Mouse (Mus musculus) ovary, postnatal 10 days (tissue): ENCODE measurements around the gene Ccdc22.

Source experiments
- DNase-seq: peaks from one replicate; pipeline ENCODE4 v3.0.0; 2022; ENCODE audit warnings: low spot score

Ccdc22 gene

DNA sequence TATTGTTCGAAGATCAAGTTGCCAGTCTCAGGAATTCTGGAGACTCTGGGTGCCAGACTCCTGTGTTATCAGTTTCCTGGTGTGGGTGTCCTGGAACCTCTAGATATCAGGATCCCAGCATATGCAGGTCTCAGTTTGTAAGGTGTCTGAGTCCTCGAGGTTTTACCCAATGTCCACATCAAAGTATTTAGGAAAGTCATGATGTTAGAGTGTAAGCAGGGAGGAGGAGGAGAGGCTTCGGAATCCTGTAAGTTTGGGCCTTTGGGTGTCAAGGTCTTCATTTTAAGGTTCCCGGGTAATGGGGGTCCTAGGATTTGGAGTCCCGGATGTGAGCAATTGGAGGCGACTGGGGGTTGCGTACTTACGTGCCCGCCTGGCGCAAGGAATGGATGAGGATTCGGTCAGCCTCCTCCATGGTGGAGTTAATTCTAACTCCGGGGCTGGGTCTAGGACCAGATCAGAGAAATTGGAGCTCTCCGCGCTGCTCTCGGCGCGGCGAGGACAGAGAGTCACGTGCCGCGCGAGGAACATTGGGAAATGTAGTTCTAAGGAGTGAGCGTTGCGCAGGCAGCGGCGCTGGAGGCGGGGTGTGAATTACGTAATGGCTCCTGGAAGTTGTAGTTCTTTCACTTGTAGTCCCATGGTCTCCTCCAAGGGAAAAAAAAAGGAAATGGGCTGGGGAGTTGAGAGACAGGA lies at the start of gene Ccdc22:
TSS of gene Ccdc22 (minus strand) at position 639 of the 696 bp plus-strand sequence.
- DNase-seq: peak; percentile 33

DNA sequence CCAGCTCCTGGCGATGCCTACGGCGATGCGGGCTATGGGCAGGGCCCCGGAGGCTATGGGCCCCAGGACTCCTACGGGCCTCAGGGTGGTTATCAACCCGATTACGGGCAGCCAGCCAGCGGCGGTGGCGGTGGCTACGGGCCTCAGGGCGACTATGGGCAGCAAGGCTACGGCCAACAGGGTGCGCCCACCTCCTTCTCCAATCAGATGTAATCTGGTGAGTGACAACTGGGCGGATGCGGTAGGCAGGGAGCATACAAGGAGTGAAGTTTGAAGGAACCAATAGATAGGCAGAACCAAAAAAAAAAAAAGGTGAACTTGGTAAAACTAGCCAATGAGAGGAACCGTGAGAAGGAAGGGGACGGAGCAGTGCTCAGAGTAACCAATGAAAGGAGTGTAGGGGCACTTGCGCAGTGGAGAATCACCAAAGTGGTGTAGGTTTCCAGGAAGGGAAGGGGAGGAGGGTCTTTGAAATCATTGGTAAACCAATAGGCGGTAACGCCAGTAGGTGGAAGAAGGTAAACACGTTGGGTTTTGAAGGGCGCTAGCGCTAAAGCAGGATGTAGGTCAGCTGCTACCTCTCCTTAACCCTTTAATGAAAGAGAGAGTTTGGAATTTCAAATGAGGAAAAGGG lies 43.5 kb upstream of the Ccdc22 start:
- peak; percentile 45 for DNase-seq

DNA sequence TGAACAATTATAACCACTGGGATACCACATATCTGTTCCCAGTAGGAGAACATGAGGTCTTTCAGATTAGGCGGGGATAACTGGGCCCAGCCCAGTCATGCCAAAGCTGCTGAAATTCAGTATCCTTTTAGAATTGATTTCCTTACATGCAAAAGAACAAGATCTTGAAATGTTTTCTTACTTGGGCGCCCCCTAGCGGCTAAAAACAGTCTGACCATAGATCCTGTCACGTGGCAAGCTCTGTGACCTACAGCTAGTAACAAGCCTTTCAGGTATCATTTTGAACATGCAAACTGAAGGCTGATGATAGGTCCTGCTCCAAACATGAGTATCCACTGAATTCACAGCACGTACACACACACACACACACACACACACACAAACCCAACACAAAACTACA lies 40.0 kb upstream of the Ccdc22 start:
- peak; percentile 52 for DNase-seq

DNA sequence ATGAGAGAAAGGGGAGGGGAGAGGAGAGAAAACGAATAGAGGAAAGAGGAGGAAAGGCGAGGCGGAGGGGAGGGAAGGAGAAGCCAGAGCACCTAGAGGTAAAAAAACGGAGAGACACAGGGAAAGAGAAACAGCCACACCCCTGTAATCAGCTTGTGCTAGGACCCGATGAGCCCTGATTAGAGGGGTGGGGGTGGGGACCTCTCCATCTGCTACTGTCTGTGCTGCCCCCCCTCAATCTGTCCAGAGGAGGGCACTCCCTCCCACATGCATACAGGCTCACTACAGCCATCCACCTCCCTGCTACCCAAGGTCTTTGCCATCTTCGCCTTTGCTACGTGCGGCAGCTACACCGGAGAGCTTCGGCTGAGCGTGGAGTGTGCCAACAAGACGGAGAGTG lies 35.5 kb upstream of the Ccdc22 start:
- no peak for DNase-seq

DNA sequence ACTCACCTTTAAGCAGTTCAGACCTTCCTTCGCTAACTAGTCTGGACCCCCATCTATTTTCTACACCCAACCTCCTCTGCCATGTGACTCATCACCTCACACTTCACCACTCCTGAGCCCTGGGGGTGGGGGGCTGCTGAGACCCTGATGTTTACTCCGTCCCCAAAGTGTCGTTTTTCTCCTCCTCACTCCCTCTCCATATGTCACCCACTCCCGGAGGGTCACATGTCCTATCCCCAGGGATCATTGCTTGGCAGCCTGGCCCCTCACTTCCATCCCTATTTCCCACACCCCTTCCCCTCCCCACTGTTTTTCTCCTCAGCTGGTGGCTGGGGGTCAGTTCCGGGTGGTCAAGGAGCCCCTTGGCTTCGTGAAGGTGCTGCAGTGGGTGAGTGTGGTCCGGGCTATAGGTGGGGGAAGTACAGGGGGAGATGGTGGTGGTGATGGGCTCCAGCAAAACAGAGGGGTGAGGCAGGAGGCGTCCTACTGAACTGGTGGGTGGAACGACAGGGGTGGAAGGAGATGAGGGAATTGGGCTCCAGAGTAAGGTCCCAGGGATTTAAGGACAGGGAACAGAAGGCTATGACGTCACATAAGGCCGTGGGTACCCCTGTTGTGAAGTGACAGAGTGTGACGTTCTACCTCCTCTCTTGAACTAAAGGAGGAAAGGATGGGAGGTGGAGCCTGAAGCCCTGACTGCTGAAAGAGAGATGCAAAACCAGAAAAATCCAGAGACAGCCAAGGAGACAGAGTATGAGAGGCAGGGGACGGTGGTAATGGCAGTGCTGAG lies 34.4 kb upstream of the Ccdc22 start:
- DNase-seq: no peak

DNA sequence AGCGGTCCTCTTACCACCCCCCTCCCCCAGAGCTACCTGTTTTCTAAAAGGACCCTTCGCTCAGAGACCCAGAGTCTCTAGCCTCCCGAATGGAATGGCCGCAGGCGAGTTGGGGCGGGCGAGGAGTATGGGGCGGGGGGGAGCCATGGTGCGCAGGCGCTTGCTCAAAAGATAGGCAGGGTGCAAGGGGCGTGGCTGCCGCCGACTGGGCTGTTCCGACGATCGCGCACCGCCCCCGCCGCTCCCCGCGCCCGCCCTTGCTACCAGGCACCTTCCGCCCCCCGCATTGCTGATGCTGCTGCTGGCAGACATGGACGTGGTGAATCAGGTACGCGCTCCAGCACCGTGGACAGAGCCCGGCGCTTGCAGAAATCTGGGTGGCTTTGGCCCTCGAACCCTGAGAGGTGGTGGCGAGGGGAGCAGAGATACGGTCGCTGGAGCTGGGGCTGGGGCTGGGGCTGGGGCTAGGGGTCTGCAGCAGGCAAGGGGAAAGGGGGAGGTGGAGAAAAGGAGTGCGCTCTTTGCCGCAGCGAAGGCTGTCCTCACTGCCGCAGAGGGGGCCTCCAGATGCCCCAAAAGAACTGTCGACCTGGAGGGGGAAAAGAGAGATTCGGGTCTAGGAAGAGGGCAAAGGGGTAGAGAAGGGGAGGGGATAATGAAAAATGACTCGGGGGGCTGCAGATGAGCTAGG lies 33.2 kb upstream of the Ccdc22 start, which contains the start of gene Syp:
TSS of gene Syp (plus strand) at position 71 of the 691 bp plus-strand sequence.
- peak; percentile 33 for DNase-seq

DNA sequence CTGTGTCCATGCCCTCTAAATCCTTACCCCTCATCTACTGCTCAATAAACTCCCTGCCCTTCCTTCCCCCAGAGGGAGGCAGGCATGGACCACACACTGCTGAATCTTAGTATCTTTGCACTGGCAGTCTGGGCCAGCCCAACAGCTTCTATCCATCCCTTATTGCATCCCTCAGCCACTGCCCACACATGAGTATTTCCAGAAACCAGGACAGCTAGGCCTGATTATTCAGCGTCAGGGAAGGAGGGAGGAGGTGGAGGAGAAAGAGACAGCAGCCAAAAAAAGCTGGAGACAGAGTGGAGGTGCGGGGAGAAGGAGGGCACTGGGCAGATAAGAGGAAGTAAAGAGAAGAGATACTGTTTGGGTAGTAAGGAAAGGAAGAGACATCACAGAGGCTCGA lies 29.8 kb upstream of the Ccdc22 start:
- DNase-seq: no peak

DNA sequence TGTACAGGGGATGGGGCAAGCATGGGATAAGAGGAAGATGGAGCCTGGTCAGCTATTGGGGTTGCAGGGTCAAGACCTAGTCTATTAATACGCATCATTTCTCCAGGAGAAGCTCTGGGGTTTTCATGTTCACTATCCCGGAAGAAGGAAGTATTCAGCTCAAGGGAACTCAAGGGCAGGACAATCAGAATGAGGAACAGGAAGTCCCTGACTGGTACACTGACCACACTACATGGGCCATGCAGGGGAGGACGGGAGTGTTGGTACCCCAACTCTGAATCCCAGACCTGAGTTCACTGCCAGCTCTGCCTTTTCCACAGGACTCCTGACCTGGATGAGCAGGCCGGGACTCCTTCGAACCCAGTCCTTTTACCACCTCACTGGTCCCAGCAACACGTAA lies 27.2 kb upstream of the Ccdc22 start:
- DNase-seq: no peak

DNA sequence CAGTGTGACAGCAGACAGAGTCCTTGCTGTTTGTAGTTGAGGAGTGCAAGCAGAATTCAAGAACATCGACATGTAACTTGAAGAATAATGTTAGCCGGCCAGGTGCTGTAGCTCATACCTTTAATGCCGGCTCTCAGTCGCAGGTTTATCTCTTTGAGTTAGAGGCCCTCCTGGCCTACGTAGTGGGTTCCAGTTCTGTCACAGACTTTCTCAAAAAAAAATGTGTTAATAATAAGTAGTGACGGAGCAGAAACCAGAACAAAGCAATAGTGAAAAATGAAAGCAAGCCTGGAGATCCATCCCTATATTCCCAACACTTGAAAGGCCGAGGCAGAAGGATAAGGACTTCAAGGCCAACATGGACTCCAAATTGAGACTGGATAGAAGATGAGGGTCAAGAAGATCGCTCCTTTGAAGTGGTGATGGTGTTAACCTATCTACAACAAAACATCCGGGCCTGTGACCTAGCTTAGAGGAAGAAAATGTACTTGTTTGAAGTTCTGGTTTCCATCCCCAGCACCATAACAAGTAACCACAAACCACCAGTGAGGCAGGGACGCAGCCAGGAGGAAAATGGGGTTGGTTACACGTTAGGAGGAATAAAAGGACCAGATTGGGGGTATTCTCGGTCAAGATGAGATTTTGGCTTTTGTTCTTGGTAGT lies 12.7 kb upstream of the Ccdc22 start:
- no peak for DNase-seq

DNA sequence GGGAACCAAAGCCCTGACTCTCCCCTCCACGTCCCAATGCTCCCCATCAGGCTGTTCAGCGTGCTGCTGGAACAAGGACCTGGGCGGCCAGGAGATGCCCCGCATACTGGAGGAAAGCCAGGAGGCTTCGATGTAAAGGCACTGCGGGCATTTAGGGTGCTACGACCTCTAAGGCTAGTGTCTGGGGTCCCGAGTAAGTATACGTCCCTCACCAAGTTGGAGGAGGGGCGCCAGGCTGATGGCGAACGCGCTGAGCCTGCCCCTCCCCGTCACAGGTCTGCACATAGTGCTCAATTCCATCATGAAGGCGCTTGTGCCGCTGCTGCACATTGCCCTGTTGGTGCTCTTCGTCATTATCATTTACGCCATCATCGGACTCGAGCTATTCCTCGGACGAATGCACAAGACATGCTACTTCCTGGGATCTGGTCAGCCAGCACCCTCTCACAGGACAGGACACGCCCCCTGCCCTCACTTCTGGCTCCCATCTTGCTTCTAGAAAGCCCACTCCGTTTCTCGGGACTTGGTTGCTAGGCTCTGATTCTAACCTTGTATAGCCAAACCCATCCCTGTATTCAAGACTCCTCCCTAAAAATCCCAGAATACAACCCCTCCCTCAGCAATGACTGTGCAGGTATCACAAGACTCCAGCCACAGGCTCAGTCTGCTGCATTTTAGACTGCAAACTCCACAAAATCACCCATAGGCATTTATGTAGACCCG lies 5.4 kb upstream of the Ccdc22 start:
- DNase-seq: no peak

DNA sequence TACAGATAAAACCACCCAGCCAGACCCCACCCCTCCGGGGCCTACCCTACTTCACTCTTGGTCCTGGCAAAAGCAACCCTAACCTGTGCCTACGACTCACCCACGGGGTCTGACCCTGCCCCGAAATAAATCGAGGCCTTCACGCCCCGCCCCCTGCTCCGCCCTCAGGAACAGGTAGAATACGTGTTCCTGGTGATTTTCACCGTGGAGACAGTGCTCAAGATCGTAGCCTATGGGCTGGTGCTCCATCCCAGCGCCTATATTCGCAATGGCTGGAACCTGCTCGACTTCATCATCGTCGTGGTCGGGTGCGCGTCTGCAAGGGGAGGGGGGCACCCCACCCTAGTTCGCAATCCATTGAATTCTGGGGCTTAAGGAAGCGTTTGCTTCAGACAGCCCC lies 4.7 kb upstream of the Ccdc22 start:
- no peak for DNase-seq

DNA sequence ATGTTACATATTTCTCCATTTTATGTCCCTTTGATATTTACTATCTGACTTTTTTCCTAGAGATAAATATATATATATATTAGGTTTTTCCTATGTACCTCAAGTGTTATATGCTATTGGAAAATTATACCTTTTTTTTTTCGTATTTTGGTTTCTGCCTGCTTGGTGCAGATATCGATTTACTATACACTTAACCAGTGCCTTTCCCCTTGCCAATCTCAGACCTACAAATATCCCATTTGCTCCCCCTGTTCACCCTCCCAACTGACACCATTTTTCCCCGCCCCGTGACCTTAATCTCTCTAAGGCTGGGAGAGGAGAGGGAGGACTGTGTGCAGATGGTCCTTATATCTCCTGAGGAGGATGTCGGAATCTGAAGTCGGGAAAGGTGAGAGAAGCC lies 1.5 kb upstream of the Ccdc22 start, which contains the start of gene Cacna1f:
TSS of gene Cacna1f (plus strand) at position 301 of the 400 bp plus-strand sequence.
- DNase-seq: no peak

DNA sequence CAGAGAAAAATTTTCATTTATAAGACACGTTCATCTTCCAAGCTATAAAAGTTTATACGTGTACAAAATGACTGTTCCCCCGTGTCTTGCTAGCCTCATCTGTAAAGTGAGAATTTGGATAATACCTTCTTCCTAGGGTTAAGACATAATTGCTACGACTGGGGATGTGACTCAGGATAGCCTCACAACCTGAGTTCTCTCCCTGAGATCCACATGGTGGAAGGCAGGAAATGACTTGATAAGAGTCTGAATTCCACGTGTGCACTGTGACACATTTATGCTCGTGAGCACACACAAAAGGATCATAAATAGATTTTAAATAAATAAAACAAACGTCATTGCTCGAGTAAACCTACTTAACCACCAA lies 241 bp upstream of the Ccdc22 start:
- no peak for DNase-seq

DNA sequence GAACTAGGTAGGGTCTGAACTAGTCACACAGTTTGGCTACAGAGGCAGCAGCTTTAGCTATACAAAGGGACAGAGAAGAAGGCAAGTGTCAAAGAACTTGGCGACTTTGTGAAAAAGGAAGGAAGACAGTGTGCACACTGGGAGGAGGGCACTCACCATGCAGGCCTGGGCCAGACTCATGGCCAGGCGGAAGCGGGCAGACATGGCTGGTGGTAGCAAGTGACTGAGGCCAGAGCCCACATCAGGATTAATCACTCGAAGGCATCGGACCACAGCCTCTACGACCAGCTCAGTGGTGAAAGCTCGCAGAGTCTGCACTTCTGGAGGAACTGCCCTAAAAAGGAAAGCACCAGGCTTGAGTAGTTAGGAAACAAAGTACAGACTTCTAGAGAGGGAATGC lies 1.3 kb downstream of the Ccdc22 start:
- DNase-seq: no peak

DNA sequence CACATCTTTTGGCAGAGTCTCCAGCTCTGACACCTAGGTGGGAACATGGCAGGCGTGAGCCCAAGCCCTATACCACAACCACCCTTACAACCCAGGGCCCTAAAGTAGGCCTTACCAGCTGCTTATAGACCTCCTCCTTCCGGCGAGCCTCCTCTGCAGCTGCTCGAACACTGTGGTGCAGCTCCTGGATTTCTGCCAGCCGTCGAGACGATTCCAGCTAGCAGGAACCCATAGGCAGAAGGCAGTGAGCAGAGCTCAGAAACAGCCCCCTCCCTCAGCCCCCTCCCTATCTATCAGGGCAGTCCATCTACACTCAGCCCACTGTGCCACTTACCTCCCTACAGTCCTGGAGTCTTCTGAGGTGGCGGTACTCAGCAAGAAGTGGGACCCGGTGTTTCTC lies 9.9 kb downstream of the Ccdc22 start:
- no peak for DNase-seq

DNA sequence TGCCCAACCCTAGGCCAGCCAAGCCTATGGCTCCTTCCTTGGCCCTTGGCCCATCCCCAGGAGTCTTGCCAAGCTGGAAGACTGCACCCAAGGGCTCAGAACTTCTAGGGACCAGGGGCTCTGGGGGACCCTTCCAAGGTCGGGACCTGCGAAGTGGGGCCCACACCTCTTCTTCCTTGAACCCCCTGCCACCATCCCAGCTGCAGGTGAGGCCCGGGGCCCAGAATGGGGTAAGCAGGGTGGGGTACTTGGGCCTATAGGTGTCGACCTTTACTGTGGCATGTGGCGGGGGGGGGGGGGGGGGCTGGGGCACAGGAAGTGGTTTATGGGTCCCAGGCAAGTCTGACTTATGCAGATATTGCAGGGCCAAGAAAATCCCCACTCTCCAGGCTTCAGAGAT lies 19.0 kb downstream of the Ccdc22 start:
- no peak for DNase-seq

DNA sequence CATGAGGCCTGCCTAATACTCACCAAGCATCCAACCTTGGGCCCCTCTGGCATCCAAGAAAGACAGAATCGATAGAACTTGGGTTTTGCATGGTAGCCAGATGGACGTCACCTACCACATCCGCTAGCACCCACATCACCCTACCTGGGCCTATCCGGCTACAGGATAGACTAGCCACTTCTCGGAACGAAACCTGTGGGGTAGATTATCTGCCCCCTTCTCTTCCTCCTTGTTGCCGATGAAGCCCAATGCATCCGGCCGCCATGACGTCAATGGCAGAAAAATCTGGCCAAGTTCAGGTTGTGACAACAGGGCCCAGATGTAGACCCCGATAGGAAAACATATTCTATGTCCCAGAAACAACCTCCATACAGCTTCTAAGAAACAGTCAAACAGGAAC lies 21.4 kb downstream of the Ccdc22 start:
- DNase-seq: no peak

DNA sequence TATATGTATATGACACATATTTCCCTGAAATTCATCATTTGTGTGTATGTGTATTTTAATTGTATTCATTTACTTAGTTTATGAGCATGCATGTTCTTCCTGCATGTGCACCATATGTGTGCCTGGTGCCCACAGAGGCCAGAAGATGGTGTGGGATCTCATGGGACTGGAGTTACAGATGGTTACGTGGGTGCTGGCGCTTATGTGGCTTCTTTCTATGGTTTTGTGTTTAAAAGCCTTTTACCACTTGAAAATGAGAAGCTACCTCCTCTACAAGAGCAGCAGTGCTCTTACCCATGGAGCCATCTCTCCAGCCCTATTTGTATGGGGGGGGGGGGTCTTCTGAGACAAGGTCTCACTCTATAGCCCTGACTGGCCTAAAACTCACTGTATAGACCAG lies 24.2 kb downstream of the Ccdc22 start:
- no peak for DNase-seq

DNA sequence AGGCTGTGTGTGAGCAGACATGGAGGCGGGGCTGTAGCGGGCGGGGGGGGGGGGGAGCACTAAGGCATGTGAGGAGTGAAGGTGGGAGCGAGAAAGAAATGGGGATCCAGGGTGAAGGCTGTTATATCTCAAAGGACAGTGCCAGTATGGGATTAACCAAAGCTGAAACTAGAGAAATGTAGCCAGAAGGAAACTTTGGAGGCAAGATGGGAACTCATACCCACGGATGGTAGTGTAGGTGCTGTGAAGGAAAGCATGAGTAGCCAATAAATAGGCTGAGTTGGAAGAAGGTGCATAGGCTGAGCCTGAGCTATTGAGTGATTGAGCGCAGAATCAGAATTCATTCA lies 30.5 kb downstream of the Ccdc22 start:
- no peak for DNase-seq

DNA sequence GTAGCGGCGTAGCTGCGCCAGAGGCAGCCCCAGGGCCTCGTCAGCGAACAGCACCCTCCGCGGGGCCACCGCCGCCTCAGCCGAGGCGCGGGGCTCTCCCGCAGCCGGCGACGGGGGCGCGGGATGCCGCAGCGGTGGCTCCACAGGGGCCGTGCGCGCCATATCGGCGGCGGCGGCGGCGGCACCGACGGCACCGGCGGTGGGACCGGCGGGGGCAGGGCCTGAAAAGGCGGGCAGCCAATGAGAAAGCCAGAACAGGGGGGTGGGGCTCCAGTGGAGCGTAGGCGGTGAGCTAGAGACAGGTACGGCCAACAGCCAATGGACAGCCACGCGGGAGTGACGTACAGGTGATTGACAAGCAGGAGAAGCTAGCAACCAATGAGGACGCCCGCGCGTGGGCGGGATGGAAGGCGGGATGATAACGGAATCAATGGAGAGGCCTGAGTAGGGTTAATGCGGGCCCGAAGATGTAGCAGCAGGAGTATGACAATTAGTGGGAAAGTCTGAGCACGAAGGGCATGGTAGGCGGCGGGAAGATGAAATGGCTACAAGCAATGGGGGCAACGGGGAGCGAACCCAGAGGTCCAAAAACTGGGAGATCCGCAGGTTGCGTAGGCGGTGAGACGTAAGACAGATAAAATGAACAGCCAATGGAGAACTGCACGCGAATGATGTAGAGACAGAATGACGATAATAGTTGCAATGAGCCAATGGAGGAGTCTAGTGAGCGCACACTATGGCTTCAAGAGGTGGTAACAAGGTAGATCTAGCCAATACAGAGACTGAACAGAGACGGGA lies 31.0 kb downstream of the Ccdc22 start, which contains the start of gene Ppp1r3f:
TSS of gene Ppp1r3f (minus strand) at position 197 of the 798 bp plus-strand sequence.
- DNase-seq: peak; percentile 65
